Mouse (Mus musculus): Measurements from ENCODE around the gene Slc25a23.

DNA sequence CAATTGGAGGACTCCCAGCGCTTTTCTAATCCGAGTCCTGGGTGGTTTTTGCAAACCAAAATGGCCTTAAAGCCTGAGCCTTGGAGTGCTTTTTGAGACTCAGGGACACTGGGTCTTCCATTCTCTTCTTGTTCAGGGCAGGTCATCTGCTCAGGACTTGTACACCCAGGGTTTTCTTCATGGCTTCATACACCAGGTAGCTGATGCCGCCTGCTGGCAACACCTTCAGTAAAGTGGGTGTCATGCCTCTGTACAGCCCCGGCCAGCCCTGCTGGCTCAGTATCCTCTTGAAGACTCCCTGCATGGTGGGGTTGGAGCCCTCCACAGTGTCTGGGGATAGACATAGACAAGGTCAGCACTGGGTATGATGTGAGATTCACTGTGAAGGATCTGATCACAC, 26.8 kb downstream of the Slc25a23 start:
- TF ChIP-seq CTCF (IDR thresholded peaks at IDR 0.05; ENCODE audit: low read depth) (peak; percentile 11; the same call in 1 of the 2 replicates), EP300 (IDR thresholded peaks at IDR 0.05; ENCODE audit: low read depth) (no peak)
